Mouse (Mus musculus): ENCODE results near the gene Sp8.

Sp8 gene

DNA sequence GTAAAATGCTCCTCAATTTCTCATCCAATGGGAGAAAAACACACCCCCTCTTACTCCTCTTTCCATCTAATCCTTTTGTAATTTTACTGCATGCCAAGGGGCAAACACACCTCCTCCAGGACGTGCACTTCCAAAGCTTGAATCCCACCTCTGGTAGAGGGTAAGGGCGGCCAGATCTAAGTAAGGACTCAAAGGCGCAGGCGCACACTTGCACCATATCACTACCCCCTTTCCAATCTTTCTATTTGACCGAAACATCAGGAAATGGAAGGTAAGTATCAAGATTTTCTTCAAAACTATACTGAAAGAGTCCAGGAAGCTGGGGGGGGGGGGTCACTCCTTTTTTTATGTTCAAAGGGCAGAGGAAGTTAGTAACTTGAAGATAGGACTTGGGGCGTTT is at the start of gene Sp8:
Gene Sp8 (plus strand): TSS at position 109 of the 400 bp plus-strand sequence.
- no peak for DNase-seq (ENCODE audit: inconsistent age in 2 of 2, low spot score in 1 of 2)

DNA sequence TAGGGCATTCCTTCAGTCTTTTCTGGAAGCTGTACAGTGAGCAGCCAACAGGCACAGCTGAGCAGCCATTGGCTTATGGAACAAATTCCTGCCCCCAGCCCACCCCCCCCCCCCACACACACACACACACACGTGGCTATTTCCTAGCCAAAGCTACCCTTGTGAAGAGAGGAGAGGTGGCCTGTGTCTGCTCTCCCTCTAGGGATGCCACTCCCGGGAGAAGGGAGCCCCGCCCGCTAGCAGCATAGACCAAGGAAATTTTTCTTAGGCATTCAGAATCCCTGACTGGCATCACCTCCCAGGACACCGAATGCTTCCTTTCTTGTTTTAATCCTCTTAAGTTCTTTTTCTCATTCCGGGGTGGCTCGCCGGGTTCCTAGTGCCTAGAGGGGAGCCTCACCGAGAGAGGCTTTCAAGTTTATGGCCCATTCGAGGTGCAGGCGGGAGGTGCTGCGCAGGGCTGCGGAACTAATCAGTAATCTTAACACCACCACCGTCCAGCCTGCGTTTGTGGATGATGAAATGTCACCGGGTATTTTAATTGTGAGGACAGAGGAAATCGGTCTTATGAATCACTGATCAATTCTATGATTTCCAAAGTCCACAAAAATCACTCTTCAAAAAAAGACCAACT is 34.7 kb upstream of the Sp8 start:
- DNase-seq (ENCODE audit: inconsistent age in 2 of 2, low spot score in 1 of 2) = no peak

DNA sequence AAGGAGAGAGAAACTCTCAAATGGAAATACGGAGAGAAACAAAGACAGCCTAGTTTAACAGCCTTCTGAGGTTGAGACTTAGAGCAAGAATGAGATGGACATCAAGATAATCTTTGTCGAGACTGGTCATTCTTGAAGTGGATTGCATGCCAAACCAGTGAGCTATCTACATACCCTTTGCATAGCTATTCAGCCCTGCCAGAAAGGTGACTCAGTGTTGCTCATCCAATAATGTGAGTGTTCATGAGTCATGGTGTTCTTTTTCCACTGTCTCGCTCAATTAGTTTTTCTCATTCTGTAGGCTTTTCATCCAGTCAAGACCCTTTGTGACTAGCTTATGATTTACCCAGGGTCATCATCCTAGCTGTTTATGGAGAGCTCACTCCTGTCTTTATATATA is 31.6 kb upstream of the Sp8 start:
- peak; percentile 14 to 59 for DNase-seq (ENCODE audit: inconsistent age in 2 of 2, low spot score in 1 of 2)

DNA sequence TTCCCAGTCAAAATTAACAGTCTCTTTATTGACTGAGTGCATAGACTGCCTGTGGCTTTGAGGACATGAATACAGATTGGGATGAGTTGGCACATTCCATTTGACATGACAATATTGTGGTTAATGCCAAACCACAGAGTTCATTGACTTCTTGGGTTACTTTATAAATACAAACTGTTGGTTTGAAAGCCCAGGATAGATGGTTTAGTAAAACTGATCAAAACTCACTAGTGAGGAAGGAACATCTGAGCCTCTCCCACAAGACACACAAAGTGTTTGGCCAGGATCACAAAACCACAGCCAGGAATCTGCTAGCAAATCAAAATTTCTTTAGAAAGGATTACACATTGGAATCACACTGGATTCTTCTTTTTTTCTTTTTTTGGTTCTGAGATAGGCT is 30.0 kb upstream of the Sp8 start:
- DNase-seq (ENCODE audit: inconsistent age in 2 of 2, low spot score in 1 of 2) = no peak

DNA sequence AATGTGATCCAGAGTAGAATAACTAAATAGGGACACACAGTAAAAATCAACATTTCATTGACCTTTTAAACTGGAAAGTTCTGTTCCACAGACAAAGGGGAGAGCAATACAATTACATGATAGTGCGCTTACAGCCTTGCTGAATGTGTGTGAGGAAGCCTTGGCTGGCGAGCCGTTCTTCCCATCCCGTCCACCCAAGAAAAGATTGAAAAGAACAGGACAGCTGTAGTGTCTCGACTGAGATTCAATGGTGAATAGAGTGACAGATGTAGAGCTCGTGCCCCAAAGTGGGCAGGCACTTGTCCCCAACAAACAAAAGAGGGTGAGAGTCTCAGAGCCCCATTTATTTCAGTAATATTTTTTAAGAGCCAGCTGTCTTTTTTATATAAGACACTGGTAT is 16.2 kb upstream of the Sp8 start:
- DNase-seq (ENCODE audit: inconsistent age in 2 of 2, low spot score in 1 of 2) = no peak

DNA sequence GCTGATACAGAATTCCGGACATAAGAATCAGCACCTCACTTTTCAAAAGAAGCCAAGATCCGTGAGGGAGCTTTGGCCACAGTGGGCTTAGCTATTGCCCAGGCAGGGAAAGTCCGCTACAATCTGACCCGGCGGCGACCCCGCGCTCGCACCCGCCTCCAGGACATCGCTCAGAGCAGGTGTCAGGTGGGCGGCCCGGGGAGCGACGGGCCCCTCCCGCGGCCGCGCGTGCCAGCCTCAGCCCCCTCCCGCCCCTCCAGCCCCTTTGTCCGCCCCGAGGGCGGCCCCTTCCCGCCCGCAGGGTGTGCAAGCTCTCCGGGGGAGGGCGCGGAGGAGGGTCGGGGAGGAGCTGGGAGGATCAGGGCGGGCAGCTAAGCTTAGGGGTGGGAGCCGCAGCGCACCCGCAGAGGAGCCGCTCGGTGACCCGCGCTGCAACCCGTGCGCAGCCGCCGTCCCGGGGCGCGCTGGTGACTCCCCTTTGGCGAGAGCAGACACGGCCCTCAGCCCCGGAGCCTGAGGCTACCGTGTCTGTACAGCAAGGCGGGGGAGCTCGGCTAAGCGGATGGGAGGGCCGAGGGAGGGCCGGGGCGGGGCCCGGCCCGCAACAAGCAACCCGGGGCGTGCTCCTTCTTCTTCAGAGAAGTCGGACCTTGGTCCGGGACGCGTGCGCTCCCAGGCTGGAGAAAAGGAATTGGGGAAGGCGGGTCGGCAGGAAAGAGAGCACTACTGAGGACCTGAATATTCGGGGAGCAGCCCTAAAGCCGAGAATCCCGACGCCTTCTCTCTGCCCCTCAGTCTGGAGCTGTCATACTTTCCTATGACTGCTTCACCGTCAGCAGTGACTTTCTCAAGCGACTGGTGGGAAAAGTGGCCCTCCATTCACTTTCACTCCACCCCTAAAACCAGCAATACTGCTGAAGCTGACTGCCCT is 9.5 kb upstream of the Sp8 start:
- peak; percentile 30 to 79 for DNase-seq (ENCODE audit: inconsistent age in 2 of 2, low spot score in 1 of 2)

DNA sequence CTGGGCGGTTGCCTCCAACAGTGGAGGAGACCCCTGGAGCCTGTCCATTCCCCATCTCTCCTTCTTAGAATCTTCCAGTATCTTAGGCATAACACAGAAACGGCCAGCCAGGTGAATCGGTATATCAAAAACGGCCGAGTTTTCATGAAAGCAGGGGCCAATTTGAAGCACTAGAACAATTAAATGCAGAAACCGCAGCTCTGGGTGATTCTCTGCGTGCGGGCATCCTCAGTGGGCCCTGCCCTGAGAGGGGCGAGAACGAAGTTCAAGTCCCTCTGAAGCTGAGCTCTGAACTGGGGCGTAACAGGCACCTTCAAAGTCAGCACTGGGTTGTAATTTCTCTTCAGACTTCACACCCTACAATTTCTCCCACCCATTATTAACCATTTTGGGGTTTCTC is 8.8 kb upstream of the Sp8 start:
- DNase-seq (ENCODE audit: inconsistent age in 2 of 2, low spot score in 1 of 2) = no peak

DNA sequence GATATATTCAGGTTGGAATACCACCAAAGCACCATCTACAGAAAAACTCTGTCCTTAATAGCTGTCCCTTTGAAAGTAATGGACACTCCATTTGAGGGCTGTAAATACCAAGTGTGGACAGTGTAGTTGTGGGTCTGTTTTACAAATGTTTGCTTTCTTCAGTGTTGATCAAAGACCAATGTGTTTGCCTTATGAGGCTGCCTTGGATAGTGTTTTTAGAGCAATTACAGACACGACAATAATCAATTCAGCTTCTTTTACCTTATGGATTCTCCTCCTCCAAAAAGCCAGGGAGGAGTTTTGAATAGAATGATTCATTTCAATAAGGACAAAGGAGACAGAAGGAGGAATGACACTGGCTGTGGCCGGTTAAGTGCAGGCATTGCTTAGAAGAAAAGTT is 7.9 kb upstream of the Sp8 start:
- no peak for DNase-seq (ENCODE audit: inconsistent age in 2 of 2, low spot score in 1 of 2)

DNA sequence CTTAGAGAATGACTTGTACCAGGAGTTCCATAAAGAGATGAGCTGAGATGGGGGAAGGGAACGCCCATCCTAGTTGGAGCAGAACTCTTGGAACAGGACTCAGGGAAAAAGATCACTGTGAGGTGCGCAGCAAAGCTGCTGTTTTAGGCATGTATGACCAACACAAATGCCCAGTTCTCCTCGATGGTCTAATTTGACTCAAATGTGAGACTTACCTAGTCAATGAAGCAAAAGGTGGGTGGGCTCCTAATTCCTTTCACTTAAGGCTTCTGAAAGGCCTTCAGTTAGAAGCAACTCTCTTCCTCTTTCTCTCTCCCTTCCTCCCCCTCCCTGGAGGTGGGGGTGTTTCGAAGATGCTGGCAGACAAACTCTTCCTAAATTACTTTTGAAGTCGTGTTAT is 6.7 kb upstream of the Sp8 start:
- DNase-seq (ENCODE audit: inconsistent age in 2 of 2, low spot score in 1 of 2) = no peak

DNA sequence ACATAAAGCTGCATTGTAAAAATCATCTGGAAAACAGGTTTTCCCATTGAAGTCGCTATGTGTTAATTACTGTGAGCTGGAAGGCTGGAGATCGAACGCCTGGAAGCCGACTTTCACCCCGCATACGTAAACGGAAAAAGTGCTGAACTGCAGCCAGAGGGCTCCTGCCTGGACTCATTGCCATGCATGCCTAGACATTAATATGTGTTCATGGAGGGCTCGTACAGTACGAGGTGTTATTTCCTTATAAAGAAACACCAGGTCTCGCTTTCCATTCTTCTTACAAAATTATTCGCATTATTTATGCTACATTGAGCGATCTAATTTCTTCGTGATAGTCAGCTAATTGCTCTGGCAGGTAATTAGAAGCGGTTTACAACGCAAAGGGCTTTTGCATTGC is 5.8 kb upstream of the Sp8 start:
- no peak for DNase-seq (ENCODE audit: inconsistent age in 2 of 2, low spot score in 1 of 2)

DNA sequence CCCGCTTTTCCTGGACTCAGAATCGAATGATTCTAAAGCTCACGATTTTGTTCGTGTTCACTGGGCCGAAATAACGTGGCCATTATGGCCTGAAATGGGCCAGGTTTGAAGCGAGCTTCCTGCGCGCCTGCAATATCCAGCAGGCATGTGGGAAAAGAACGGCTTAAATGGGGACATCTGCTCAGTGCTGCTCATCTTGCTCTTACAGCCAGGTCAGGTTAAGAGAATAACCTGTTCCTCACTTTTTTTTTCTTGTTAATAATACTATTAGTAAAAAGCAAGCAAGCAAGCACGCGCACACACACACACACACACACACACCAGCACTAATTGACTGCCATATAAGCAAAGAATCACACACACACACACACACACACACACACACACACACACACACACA is 5.3 kb upstream of the Sp8 start:
- no peak for DNase-seq (ENCODE audit: inconsistent age in 2 of 2, low spot score in 1 of 2)

DNA sequence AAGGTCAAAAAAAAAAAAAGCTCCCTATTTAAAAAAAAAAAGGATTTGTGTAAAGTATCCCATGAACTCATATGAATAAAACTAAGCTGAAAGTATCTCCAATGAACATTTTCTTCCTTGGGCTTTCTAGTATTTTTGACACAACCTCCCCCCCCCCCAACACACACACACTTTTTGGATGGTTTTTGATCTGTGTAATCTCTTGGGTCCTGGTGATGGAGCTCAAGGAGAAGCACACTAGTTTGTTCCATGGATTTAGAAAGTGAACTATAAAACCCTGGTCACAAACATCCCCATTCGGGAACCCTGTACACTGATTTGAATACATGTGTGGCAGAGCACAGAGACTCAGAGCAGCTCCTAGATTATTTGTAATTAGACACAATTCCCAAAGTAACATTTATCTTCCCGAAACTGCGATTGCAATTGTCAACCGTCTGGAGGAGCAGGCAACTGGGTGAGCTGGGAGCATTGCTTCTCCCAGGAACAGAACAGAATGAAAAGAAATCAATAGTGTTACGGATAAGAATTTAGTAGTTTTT is 4.7 kb upstream of the Sp8 start:
- no peak for DNase-seq (ENCODE audit: inconsistent age in 2 of 2, low spot score in 1 of 2)

DNA sequence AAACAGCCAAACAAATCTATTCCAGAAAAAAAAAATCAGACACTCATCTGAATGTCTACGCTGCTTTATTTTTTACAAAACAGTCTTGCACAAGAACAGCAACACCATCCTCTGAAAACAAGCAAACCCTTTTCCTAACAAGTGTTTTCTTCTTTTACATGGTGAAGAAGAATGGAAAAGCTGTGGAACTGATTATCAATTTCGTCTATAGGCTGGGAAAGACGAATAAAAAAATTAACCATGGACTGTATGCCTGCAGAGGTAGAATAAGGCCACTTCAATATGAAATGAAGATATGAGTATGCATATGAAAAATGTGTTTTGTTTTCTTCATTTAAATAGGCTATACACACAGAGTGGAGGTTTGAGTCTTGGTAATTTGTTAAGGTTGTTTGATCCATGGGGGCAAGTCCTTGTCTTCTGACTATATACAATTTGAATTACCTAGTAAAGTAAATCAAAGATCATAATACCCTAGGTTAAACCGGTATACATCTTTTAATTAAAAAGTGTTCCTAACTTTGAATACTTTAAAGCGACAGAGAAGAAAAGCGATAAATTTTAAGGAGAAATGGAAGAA is 4.1 kb upstream of the Sp8 start:
- no peak for DNase-seq (ENCODE audit: inconsistent age in 2 of 2, low spot score in 1 of 2)

DNA sequence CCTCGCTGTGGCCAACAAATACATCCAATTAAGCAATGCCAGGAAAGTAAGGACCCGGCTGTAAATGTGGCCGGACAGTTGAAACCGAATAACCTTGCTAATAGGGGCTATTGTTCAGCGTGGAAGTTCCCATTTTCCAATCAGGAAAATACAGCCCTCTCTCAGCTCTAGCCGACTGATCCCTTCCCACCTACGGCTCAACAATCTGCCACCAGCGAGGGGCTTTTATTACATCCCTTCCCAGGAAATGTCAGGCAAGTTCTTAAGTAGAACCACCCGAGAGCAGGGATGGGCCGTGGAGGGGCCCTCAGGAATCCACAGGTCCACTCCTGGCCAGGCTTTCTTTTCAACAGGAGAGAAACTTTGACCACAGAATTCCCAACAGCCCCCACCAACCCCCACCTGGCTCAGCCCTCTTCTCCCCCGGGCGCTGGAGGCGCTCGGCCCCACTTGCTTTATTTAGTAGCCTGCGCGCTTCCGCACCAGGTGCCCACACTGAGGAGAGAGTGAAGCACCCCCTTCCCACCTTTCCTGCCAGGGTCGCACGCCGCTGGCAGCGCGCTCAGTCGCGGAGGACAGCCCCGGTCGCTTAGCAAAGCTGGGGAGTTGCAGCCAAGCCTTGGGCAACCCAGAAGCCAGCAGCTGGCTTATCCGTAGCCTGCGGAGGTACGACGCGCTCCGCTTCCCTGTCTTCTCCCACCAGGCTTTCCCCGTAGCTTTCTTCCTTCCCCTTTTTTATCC is 3.3 kb upstream of the Sp8 start:
- DNase-seq (ENCODE audit: inconsistent age in 2 of 2, low spot score in 1 of 2) = no peak

DNA sequence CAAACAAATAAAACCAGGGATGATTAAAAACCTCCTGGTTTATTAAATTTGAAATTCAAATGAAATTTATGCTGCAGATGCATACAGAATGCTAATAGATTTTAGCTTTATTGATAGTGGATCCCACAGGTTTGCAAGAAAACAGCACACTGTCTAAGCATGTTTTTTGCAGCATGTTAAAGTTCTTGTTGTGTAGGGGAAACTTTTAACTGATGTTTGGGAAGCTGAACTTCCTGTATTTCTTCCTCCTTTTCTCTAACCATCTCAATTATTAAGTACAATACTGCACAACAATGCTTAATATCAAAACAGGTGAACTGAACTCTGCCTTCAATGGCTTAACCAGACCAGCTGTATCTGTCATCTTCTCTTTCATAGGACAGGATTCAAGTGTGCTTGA is 2.0 kb upstream of the Sp8 start:
- no peak for DNase-seq (ENCODE audit: inconsistent age in 2 of 2, low spot score in 1 of 2)

DNA sequence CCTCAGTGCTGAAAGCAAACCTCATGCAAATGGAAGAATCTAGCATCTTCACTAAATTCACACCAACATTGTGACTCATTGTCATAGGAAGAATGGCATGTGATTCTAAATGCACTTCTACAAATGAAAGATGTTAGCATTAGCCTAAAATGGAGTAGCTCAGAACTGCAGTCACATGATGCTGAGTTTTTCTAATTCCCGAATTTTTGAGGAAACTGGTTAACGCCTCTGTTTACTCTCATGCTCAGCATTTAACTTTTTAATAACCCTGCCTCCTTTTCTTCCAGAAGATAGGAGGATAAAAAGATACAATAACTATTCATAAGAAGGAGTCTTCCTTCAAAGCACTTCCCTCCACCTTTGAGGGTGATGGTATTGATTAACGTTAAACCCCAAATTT is 1.3 kb upstream of the Sp8 start:
- DNase-seq (ENCODE audit: inconsistent age in 2 of 2, low spot score in 1 of 2) = no peak

DNA sequence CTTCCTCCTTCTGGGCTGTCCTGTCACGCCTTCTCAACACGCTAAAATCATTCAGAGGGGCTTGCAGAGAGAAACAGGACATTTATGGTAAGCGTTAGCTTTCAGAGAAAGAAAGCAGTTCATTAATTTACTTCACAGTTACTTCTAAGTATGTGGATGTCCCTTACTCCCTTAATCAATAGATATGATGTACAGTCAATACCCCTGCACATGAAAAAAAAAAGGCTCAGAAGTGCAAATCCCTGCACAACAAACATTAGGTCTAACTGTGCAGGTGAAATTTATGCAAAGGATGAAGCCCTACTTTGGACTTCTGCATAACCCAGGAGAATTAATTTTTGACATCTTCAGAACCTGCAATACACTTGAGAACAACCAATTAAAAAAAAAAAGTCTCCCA is 778 bp upstream of the Sp8 start:
- no peak for DNase-seq (ENCODE audit: inconsistent age in 2 of 2, low spot score in 1 of 2)

DNA sequence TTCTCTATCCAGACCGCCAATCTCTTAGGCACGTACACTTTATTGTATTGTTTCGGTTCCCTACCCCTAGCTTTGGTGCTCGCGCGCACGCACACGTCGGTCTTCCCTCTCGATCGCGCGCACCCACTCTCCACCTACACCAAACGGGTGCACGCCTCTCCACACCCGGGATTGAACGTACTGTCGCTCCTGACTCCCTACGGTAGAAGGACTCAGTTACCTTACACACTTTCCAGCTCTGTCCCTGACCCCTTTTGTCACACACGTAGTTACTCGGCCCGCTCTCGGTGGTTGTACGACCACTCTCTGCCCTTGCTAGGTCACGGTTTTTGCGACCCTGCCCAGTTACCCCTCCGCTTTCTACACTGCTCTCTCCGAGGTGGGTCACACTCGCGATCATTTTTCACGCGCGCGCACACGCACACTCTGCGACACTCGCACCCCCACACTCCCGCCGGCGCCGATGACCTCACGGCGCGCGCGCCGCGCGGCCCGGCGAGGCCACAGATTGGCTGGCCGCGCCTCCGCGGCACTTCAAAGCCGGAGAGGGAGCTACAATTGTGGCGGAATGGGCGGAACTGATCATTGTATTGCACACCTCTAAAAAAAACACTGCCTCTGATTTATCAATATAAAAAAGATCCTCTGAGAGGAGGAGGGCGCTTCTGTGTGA is 656 bp downstream of the Sp8 start:
- DNase-seq (ENCODE audit: inconsistent age in 2 of 2, low spot score in 1 of 2) = peak; percentile 34 to 74

DNA sequence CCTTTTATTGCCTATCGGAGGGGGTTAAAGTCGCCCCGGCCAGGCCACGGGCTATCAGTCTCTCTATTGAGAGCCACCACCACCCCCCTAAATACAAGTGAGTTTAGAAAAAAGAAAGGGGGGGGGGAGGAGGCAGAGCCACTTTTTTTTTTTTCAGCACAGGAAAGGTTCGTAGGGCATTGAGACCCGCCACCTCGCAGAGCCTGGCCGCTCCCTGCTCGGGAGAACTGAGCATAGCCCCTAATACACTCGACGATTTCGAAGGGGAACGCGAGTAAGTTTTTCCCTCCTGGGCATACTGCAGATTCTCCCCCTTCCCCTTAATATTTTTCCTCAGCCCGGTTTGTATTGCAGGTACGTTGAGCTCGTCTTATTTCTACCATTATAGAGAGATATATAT is 1.3 kb downstream of the Sp8 start:
- DNase-seq (ENCODE audit: inconsistent age in 2 of 2, low spot score in 1 of 2) = no peak

DNA sequence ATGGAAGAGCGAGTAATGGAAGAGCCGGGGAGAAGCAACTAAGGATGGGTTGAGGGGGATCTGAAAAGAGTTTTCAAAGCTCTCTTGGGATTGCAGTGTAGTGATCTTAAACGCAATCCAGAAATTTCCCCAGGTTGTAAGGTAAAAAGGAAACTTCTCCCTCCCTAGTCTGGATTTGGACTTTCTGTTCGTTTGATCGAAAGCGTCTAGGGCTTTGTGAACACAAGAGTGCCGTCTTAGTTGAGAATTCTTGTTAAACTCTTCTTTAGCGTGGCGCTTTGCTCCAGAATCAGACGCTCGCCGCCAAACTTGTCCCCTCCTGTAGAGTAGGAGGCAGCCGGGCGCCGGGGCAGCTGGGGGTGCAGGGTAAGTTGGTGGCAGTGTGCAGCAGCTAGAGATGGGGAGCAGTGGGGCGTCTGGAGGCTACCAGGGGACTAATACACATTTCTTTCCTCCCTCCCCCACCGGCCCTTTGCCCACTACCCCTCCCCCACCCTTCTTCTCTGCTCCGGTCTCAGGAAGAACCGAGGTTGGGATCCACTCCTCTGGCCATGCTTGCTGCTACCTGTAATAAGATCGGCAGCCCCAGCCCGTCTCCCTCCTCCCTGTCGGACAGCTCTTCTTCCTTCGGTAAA is 1.8 kb downstream of the Sp8 start:
- peak in 1 of 2 experiments; percentile 41 for DNase-seq (ENCODE audit: inconsistent age in 2 of 2, low spot score in 1 of 2)

Measured in adrenal gland, adult (tissue).